Mouse (Mus musculus): ENCODE results near the gene Fbxw21.

Gene Fbxw21

GRCm38 (mm10) chr9:109111591-109111990 lies 50.2 kb downstream of the Fbxw21 start:
- no peak for DNase-seq (ENCODE audit: low spot score in 2 of 2)

GRCm38 (mm10) chr9:109111101-109111500 lies 50.7 kb downstream of the Fbxw21 start:
- no peak for DNase-seq (ENCODE audit: low spot score in 2 of 2)

GRCm38 (mm10) chr9:109110240-109110639 lies 51.6 kb downstream of the Fbxw21 start:
- no peak for DNase-seq (ENCODE audit: low spot score in 2 of 2)

GRCm38 (mm10) chr9:109107341-109107740 lies 54.5 kb downstream of the Fbxw21 start:
- DNase-seq (ENCODE audit: low spot score in 2 of 2) = no peak

- DNase-seq (ENCODE audit: low spot score in 2 of 2) = no peak
Measured at GRCm38 (mm10) chr9:109105648-109106047, 56.2 kb downstream of the Fbxw21 start.

- DNase-seq (ENCODE audit: low spot score in 2 of 2) = no peak
Measured at GRCm38 (mm10) chr9:109105011-109105410, 56.8 kb downstream of the Fbxw21 start.

- no peak for DNase-seq (ENCODE audit: low spot score in 2 of 2)
Measured at GRCm38 (mm10) chr9:109104083-109104482, 57.8 kb downstream of the Fbxw21 start.

- DNase-seq (ENCODE audit: low spot score in 2 of 2) = no peak
Measured at GRCm38 (mm10) chr9:109103250-109103649, 58.6 kb downstream of the Fbxw21 start.

GRCm38 (mm10) chr9:109102541-109102940 lies 59.3 kb downstream of the Fbxw21 start:
- DNase-seq (ENCODE audit: low spot score in 2 of 2) = no peak

GRCm38 (mm10) chr9:109101933-109102445 lies 59.9 kb downstream of the Fbxw21 start:
- DNase-seq (ENCODE audit: low spot score in 2 of 2) = no peak

GRCm38 (mm10) chr9:109100307-109100928 lies 61.4 kb downstream of the Fbxw21 start:
- DNase-seq (ENCODE audit: low spot score in 2 of 2) = no peak

GRCm38 (mm10) chr9:109098969-109099368 lies 62.9 kb downstream of the Fbxw21 start:
- peak in 1 of 2 experiments; percentile 34 for DNase-seq (ENCODE audit: low spot score in 2 of 2)

GRCm38 (mm10) chr9:109098366-109098765 lies 63.5 kb downstream of the Fbxw21 start:
- no peak for DNase-seq (ENCODE audit: low spot score in 2 of 2)

GRCm38 (mm10) chr9:109097831-109098230 lies 64.0 kb downstream of the Fbxw21 start:
- DNase-seq (ENCODE audit: low spot score in 2 of 2) = peak; percentile 54 to 63

GRCm38 (mm10) chr9:109097291-109097690 lies 64.5 kb downstream of the Fbxw21 start:
- no peak for DNase-seq (ENCODE audit: low spot score in 2 of 2)

- no peak for DNase-seq (ENCODE audit: low spot score in 2 of 2)
Measured at GRCm38 (mm10) chr9:109096856-109097255, 65.0 kb downstream of the Fbxw21 start.

GRCm38 (mm10) chr9:109096251-109096661 lies 65.6 kb downstream of the Fbxw21 start:
- DNase-seq (ENCODE audit: low spot score in 2 of 2) = no peak

- DNase-seq (ENCODE audit: low spot score in 2 of 2) = peak; percentile 47
Measured at GRCm38 (mm10) chr9:109095137-109095982, 66.5 kb downstream of the Fbxw21 start, which contains the start of gene Plxnb1. Gene Plxnb1 (plus strand): TSS chr9:109095389.

GRCm38 (mm10) chr9:109094553-109095136 lies 67.2 kb downstream of the Fbxw21 start:
- DNase-seq (ENCODE audit: low spot score in 2 of 2) = no peak

- no peak for DNase-seq (ENCODE audit: low spot score in 2 of 2)
Measured at GRCm38 (mm10) chr9:109093786-109094552, 67.9 kb downstream of the Fbxw21 start.

GRCm38 (mm10) chr9:109092799-109093198 lies 69.0 kb downstream of the Fbxw21 start:
- DNase-seq (ENCODE audit: low spot score in 2 of 2) = no peak

- DNase-seq (ENCODE audit: low spot score in 2 of 2) = no peak
Measured at GRCm38 (mm10) chr9:109091802-109092201, 70.0 kb downstream of the Fbxw21 start.
